Mouse (Mus musculus) embryonic fibroblast, embryonic 13.5 days (primary cell): ENCODE results near the gene Picalm.

Experiments used
- CTCF ChIP-seq: IDR thresholded peaks from 2 replicates; pipeline ENCODE4 v1.5.1; 2011; ENCODE audit warnings: mild to moderate bottlenecking, control low read depth, low read length, moderate library complexity, borderline replicate concordance; ENCODE audit not compliant: insufficient read depth
- POLR2A ChIP-seq: IDR thresholded peaks from 2 replicates; pipeline ENCODE4 v1.6.1; 2011; ENCODE audit warnings: low read depth, mild to moderate bottlenecking, control low read depth, low read length, moderate library complexity

- TF ChIP-seq CTCF (no peak), POLR2A (no peak)
These were observed 73.9 kb downstream of the Picalm start for GRCm38 (mm10) chr7:90203914-90204313.
